Mouse (Mus musculus): ENCODE results near the gene Zkscan8.
"Not testable (repeated sequence)": the region's sequence is repeated elsewhere in the genome, so short reads cannot be mapped to it uniquely, and the experiment has no call there.

Gene Zkscan8

DNA sequence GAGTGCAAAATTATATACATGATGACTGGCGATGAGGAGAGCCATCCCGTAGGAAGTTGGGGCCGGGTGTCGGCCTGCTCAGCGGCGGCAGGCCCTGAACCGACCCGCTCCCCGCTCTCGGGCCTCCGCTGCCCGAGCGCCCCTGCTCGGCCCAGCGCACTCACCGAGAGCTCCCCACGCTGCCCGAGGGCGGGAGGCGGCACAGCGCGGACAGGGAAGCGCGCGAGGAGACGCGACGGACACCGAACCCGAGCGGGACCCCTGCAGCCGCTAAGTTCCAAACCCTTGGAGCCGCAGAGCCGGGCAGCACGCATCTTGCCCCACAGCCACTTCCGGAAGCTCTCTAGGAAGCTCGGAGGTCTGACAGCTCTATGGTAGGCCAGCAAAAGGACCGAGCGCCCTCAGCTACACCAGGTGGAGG, at the start of gene Zkscan8:
Gene Zkscan8, minus strand, starts transcription at position 340 of the 421 bp plus-strand sequence.
- DNase-seq (ENCODE audit: low spot score): peak; percentile 72

GRCm38 (mm10) chr13:21559793-21560192, 28.9 kb upstream of the Zkscan8 start, which contains the start of gene Olfr1535:
Gene Olfr1535, minus strand, starts transcription at chr13:21559893.
- DNase-seq (ENCODE audit: low spot score): no peak

- no peak for DNase-seq (ENCODE audit: low spot score)
These were observed 19.6 kb upstream of the Zkscan8 start for GRCm38 (mm10) chr13:21550416-21551110.

DNA sequence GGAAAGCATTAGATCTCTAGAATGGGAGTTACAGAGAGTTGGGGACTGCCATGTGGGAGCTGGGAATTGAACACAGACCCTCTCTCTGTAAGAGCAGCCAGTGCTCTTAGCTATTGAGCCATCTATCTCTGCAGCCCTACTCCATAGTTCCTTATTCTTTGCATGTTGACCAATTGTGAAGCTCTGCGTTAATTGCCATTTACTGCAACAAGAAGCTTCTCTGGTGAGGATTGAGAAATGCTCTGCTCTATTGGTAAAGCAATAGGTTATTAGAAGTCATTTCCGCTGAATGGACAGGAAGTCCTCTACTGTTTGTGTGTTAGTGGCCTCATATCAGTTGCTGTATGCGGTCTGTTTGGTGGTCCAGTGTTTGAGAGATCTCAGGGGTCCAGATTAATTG, 18.6 kb upstream of the Zkscan8 start:
- DNase-seq (ENCODE audit: low spot score): no peak

DNA sequence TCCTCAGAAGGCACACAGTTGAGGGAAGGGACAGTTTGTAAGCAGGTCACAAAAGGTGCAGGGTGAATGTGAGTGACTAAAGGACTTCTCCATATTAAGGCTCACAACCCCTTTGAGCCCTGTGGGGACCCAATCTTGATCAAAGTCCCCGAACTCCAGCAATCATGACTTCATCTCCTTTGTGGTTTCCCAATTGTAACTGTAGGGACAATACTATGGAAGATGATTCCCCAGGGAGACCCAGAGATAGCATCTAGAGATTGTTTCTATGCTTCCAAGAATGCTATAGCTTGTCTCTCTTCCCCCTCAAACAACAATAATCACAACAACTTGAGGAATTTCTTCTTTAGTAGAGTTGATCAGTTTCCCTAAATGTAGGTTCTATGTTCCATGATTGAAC, 11.8 kb upstream of the Zkscan8 start, which contains the start of gene Olfr1366:
Gene Olfr1366, minus strand, starts transcription at position 101 of the 400 bp plus-strand sequence.
- no peak for DNase-seq (ENCODE audit: low spot score)

GRCm38 (mm10) chr13:21530136-21530535, 784 bp downstream of the Zkscan8 start:
- no peak for DNase-seq (ENCODE audit: low spot score)

GRCm38 (mm10) chr13:21506221-21506649, 24.7 kb downstream of the Zkscan8 start:
- DNase-seq (ENCODE audit: low spot score): peak; percentile 71

GRCm38 (mm10) chr13:21502296-21502695, 28.6 kb downstream of the Zkscan8 start:
- DNase-seq (ENCODE audit: low spot score): no peak

GRCm38 (mm10) chr13:21501182-21501581, 29.7 kb downstream of the Zkscan8 start, which contains the start of gene Gm11273:
Gene Gm11273, minus strand, starts transcription at chr13:21501418.
- not testable (repeated sequence) for DNase-seq (ENCODE audit: low spot score)

DNA sequence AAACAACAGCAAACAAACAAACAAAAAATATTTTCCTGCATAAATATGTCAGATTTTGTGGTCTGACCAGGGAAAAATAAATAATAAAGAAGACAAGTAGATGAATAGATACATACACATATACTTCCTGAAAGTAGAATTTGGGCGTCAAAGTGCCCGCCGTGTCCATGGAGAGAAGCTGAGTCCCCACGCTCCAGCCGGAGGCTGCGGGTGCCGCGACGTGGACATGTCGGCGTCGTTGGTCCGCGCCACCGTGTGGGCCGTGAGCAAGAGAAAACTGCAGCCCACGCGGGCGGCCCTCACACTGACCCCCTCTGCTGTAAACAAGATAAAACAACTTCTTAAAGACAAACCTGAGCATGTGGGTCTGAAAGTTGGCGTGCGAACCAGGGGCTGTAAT, 35.8 kb downstream of the Zkscan8 start, which contains the start of gene AK157302:
Gene AK157302, plus strand, starts transcription at position 144 of the 400 bp plus-strand sequence.
- DNase-seq (ENCODE audit: low spot score): no peak

- no peak for DNase-seq (ENCODE audit: low spot score)
These were observed 38.1 kb downstream of the Zkscan8 start for GRCm38 (mm10) chr13:21492847-21493246.

DNA sequence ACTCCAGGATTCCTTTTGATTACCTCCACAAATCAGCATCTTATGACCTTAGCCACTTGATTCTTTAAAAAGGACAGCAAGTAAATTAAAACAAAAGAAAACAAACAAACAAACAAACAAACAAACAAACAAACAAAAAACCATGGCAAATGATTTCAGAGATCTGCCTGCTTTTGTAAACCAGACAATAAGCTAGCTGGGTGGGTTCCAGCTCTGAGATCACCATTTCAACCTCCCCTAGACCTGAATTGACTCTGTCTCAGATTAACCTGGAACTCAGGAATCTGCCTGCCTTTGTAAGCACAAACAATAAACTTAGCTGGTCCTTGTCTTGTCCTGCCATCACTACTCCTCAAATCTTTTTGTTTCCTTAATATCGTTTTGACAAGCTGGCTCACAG, 44.0 kb downstream of the Zkscan8 start:
- DNase-seq (ENCODE audit: low spot score): no peak

DNA sequence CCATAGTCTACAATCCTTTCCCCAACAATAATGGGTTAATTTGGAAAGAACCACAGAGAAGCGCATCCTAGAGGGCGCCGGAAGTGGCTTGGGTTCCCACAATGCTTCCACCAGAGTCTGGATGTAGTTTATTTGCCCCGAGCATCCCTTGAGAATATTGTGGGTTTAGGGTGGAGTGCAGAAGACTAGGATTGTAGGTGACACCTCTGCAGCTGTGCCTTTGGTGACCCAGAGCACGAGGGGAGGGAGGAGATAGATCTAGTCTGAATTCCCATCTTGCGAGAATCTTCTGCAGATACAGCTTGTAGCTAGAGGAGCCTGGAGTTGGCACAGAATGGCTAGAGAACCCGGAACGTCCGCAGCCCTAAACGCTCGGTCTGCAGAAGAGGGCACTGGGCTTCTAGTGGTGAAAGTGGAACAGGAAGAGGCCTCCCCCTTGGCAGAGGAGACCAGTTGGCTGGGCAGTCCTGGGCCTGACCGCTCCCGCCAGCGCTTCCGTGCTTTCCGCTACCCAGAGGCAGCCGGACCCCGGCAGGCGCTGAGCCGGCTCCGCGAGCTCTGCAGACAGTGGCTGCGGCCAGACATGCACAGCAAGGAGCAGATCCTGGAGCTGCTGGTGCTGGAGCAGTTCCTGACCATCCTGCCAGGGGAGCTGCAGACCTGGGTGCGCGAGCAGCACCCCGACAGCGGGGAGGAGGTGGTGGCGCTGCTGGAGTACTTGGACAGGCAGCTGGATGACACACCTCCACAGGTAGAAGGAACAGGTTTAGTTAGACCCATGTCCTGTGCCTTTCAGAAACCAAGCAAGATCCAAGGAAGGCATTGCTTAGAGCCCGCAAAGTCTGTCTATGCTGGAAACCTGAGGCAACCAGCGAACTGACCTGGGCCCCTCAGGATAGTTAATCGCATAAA, 51.9 kb downstream of the Zkscan8 start, which contains the start of the genes Zkscan4 and Gm10065:
Gene Zkscan4, plus strand, starts transcription at position 149 of the 912 bp plus-strand sequence.
Gene Gm10065, minus strand, starts transcription at position 683 of the 912 bp plus-strand sequence.
- not testable (repeated sequence) for DNase-seq (ENCODE audit: low spot score)

DNA sequence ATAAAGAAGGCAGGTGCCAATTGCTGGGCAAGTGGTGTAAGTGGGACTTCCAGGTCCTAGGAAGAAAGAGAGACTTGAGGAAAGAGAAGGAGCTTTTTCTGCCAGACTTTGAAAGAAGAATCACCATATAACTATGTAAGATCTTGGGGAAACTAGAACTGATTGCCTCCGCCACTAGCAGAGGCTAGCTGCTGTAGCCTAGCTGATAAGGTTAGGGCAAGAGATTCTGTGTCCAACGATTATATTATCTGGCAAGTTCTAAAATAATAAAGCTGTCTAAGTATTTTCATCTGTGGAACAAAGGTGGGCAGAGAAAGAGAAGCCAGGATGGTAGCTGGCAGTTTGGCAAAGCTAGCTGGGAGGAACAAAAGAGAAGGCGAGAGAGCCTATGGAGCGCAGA, 58.5 kb downstream of the Zkscan8 start:
- DNase-seq (ENCODE audit: low spot score): no peak

DNA sequence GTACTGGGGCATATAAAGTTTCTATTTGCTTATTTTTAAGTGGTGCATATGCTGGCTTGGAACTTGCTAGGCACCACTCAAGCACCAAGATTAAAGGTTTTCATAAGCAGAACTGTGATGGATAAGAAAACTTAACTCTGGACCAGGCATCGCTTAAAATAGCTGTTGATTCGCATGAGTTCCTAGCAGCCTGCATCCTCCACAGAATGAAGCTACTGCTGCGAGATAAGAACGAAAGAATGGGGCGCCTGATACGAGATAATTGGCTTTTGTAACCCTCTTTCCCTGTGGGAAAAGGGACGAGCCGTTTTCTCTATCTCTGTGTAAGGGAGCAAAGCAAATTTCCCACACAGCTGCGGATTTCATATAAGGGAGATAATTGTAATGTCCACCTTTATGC, 61.8 kb downstream of the Zkscan8 start:
- no peak for DNase-seq (ENCODE audit: low spot score)

- DNase-seq (ENCODE audit: low spot score): peak; percentile 80
These were observed 62.6 kb downstream of the Zkscan8 start, which contains the start of gene Nkapl for GRCm38 (mm10) chr13:21468061-21469019. Gene Nkapl, minus strand, starts transcription at chr13:21468509.

DNA sequence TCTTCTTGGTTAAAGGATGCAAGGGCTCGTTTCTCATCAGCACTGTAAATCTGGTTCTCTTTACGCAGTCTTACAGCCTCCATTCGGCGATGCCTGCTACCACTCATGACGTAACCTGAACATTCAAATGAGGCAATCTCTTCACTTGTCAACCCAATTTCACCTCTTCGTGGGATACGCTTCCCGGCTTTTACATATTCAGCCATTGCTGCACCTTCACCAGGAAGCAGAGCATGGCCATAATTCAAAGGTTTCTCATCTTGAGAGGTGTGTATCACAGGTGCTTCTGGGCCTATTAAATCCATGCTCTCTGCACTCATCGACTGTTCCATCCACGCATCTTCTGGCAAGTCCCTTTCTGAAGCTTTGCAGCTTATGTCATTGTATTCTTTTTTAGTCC, 63.6 kb downstream of the Zkscan8 start:
- no peak for DNase-seq (ENCODE audit: low spot score)

Measured in spleen, adult 12 weeks (tissue).